Mouse (Mus musculus) cerebral cortex, adult 2 months (tissue): ENCODE results near the gene Olfr91.

ENCODE experiments used
- WGBS: fragments of 180-500 bp; shearing (Covaris S2); methylation state at CpG from one replicate; pipeline ENCODE4 v1.1.7; 2018; 5-methylcytosine and 5-hydroxymethylcytosine counted together

The Olfr91 gene

GRCm38 (mm10) chr17:37062101-37062641, 35.9 kb downstream of the Olfr91 start:
- WGBS, result 33% methylated on average over 10 of the region's 10 CpGs

- 24% methylated on average over 3 of the region's 3 CpGs for WGBS
Observed at GRCm38 (mm10) chr17:37061435-37061834, 36.6 kb downstream of the Olfr91 start.

DNA sequence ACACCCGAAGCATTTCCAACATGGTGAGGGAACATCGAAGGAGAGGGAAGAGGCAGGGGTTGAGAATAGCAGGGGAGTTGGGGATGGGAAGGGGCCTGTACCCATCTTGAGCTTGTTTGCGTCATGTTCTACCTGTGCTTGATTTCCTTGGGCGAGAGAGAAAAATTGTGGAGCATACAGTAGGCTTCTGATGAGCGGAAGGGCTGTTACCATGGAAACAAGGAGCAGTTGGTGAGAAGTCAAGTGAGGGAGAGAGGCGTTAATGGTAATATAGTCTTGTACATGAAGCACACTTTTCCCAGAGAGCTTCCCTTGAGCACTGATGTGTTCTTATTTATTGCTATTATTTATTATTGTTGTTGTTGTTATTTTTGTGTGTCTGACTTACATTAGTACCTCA, 41.1 kb downstream of the Olfr91 start:
- WGBS, result 35% methylated on average over 6 of the region's 6 CpGs

GRCm38 (mm10) chr17:37051745-37052144, 46.3 kb downstream of the Olfr91 start:
- 28% methylated on average over 4 of the region's 4 CpGs for WGBS

- 7% methylated on average over 27 of the region's 27 CpGs for WGBS
Observed at GRCm38 (mm10) chr17:37050876-37051275, 47.2 kb downstream of the Olfr91 start.

GRCm38 (mm10) chr17:37050399-37050798, 47.7 kb downstream of the Olfr91 start:
- WGBS, result 1% methylated on average over 22 of the region's 22 CpGs

DNA sequence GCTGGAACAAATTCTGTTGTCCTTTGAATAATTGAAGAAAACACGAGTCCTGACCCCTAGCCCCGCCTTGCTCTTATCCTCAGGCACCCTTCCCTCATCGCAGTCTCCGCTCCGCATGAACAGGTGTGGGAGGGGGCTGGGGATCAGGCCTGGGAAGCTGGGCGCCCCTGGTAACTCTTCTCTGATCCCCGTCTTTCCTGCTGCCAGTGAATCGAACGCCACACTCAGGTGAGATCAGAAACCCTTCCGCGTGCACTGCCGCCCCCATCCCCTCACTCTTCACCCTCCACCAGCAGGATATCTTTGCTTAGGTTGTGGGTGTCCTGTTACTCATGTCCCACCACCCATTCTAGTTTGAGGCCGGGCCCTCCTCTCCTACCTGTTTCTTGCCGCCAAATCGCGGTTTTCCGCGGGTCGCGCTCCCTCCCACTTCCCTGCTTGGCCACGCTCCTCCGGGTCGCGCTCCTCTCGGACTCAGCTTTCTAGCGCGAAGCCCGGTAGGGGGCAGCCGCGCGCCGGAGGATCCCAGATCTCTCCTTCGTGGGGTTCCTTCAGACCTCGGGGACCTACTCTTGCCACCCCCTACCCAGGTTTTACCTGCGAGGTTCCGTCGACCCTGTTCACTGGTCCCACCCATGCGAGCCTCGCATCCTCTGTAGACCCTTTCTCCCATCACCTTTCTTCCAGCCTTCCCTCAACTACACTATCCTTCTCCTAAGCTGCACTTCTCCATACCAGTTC, 48.3 kb downstream of the Olfr91 start:
- WGBS, result 9% methylated on average over 39 of the region's 39 CpGs

DNA sequence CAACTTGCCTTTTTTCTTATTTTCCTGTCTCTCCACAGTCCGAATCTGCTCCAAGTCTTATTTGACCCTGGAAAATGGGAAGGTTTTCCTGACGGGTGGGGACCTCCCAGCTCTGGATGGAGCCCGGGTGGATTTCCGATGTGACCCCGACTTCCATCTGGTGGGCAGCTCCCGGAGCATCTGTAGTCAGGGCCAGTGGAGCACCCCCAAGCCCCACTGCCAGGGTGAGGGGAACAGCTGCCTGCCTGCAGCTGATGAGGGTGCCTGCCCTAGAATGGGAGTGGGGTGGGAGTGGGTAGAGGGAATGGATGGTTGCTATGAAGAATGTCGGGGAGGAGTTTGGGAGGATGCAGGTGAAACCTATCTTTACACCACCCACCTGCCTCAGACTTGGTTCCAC, 49.7 kb downstream of the Olfr91 start:
- 49% methylated on average over 7 of the region's 7 CpGs for WGBS

GRCm38 (mm10) chr17:37047981-37048380, 50.1 kb downstream of the Olfr91 start:
- 18% methylated on average over 3 of the region's 3 CpGs for WGBS

- WGBS, result 23% methylated on average over 19 of the region's 19 CpGs
Observed at GRCm38 (mm10) chr17:37047332-37047976, 50.6 kb downstream of the Olfr91 start.

DNA sequence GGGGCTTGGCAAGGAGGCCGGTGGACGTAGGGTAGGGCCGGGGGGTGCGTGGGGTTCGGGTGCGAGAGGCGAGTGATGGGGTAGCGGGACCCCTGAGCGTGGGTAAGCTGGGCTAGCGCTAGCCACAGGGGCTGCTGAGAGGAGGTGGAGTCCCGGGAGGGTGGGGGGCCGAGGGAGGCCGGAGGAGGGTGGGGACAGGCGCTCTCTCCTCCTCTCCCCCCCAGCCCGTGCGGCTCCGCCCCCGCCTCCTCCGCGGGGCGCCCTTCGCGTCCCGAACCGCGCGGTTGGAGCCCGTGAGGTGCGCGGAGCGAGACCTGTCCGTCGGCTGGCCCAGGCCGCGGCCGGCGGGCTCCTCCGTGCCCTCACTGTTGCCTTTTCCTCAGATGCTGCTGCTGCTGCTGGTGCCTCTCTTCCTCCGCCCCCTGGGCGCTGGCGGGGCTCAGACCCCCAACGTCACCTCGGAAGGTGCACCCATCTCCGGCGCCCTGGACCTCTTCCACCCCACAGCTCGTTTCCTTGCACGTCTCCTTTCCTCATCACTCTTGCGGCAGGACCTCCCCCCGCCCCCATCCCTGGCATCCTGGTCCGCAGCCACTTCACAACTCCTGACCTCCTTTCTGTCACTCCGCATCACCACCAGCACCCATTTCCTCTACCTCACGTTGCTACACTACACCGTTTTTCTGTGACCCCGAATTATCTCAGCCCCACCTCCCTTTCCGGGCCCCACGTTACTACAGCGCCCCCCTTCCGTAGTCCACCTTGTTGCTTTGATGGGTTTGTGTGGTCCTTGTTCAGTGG, 51.6 kb downstream of the Olfr91 start:
- WGBS, result under 1% methylated on average over 52 of the region's 58 CpGs

DNA sequence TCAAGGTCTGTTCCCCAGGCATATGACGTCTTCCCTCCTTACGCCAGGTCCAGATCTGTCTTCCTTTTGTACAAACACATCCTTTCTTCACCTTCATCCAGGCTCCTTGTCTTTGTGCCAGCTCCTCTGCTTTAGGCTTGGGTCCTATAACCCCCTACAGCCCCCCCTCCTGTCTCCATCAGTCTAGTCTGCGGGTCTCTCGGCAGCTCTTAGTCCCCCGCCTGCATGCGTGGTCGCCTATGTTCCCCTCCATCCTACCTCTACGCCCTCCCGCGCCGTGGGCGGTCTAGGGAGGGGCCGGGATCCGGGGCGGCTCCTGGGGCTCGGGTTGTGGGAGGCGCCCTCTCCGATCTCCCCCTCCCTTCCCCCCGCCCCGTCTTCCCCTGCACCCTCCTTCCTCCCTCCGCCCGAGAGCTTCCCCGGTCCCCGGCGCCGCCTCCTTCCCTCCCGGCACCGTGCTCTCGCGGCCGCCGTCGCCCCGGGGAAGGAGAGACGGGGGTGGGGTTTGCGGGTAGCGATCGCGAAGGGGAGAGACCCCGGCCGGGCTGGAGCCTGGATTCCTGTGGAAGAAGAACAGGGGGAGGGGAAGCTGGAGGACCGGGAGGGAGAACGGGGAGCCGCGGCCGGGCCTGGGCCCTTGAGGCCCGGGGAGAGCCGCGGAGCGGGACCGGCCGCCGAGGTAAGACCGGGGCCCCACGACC, 52.3 kb downstream of the Olfr91 start, which contains the start of gene Gabbr1:
TSS of gene Gabbr1 (plus strand) at position 356 of the 701 bp plus-strand sequence.
- under 1% methylated on average over 47 of the region's 55 CpGs for WGBS

DNA sequence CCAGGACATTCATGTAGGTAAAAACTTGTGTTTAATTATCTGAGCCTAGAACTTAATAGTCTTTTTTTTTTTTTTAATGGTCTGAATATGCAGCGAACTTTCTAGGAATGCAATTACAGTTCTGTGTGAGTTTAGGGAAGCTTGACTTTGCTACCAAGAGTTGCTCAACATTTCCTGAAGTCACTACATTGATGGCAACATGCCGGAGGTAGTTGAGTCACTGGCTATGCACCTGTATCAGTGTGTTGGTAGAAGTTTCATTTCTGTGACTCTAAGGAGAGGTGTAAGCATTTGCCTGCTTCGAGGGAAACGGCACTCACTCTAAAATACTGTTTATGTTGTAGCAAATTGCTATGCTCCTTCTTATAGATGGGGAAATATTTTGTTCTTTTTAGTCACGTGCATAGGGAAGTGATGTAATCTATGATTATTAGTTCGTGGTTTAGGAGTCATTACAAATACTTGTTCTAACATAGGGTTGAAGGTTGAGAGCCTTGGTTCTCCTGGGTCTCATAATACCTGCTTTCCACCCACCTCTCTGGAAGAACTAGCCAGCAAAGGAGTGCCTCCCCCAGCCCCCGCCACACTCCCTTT, 53.3 kb downstream of the Olfr91 start:
- WGBS, result 42% methylated on average over 7 of the region's 7 CpGs
